Mouse (Mus musculus) neural tube, embryonic 13.5 days (tissue): Measurements from ENCODE around the gene Usp34. TPM values are rescaled to one million over a fixed set of nuclear protein-coding genes. Genes with fewer than 3 reads are reported as not detected.
"Not testable (repeated sequence)": the region's sequence is repeated elsewhere in the genome, so short reads cannot be mapped to it uniquely, and the experiment has no call there.

ENCODE experiments used
- ATAC-seq: fragments of 200-750 bp; cut with Nextera tagmentation; 2 replicates; pipeline ENCODE4 v1.8.0; 2017; ENCODE audit warnings: low read depth, mild to moderate bottlenecking, moderate TSS enrichment, moderate library complexity
- H3K27ac ChIP-seq: fragments of 300-500 bp; sonication (generic); replicated peaks from 2 replicates; pipeline ENCODE4 v1.5.1; 2015; ENCODE audit warnings: moderate library complexity, mild to moderate bottlenecking, inconsistent platforms
- H3K27me3 ChIP-seq: fragments of 300-500 bp; sonication (generic); 2 replicates; pipeline ENCODE4 v1.6.1; 2015; ENCODE audit warnings: mild to moderate bottlenecking, inconsistent platforms
- H3K36me3 ChIP-seq: fragments of 300-500 bp; sonication (generic); 2 replicates; pipeline ENCODE4 v1.6.1; 2015; ENCODE audit warnings: mild to moderate bottlenecking, inconsistent platforms
- H3K4me1 ChIP-seq: fragments of 300-500 bp; sonication (generic); replicated peaks from 2 replicates; pipeline ENCODE4 v1.6.1; 2015; ENCODE audit warnings: inconsistent platforms
- H3K4me2 ChIP-seq: fragments of 300-500 bp; sonication (generic); 2 replicates; pipeline ENCODE4 v1.6.1; 2015; ENCODE audit warnings: inconsistent platforms, mild to moderate bottlenecking, moderate library complexity
- H3K4me3 ChIP-seq: fragments of 300-500 bp; sonication (generic); 2 replicates; pipeline ENCODE4 v1.5.1; 2015; ENCODE audit warnings: mild to moderate bottlenecking, inconsistent platforms
- H3K9ac ChIP-seq: fragments of 300-500 bp; sonication (generic); 2 replicates; pipeline ENCODE4 v1.6.1; 2015; ENCODE audit warnings: moderate library complexity, mild to moderate bottlenecking, inconsistent platforms
- H3K9me3 ChIP-seq: fragments of 300-500 bp; sonication (generic); 2 replicates; pipeline ENCODE4 v1.6.1; 2016; ENCODE audit warnings: inconsistent platforms
- WGBS: fragments of 180-500 bp; shearing (Covaris S2); methylation state at CpG from one replicate; pipeline ENCODE4 v1.1.7; 2015; 5-methylcytosine and 5-hydroxymethylcytosine counted together
- polyA plus RNA-seq: library from polyadenylated mRNA; unstranded; fragments of >200 nt; fragmentation: Nextera tagmentation; extraction: Ambion mirVana; gene quantifications from 2 replicates; pipeline ENCODE4 v1.2.1, GENCODE M21; 2015

The Usp34 gene
- polyA plus RNA-seq, 1 experiment from 2014 or later = 27.3 TPM

DNA sequence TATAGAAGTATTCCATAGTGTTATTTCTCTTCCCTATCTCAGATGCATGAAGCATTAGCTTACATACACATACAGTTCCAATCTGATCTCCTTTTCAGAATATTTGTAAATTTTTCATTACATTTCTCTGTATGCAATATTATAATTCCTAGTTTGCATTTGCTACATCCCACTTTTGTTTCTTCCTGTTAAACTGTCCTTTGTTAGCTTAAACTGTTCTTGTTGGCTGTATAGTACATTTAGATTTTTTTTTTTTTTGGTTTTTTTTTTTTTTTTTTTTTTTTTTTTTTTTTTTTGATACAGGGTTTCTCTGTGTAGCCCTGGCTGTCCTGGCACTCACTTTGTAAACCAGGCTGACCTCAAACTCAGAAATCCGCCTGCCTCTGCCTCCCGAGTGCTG, 159.2 kb downstream of the Usp34 start:
- not testable (repeated sequence) for H3K4me2 ChIP-seq, H3K4me1 ChIP-seq, H3K9ac ChIP-seq, H3K27ac ChIP-seq, H3K4me3 ChIP-seq, ATAC-seq, H3K27me3 ChIP-seq, H3K9me3 ChIP-seq
- peaks cover 47% of the 10 kb centered on the region for H3K36me3 ChIP-seq
- 95% methylated on average over 2 of the region's 2 CpGs for WGBS

DNA sequence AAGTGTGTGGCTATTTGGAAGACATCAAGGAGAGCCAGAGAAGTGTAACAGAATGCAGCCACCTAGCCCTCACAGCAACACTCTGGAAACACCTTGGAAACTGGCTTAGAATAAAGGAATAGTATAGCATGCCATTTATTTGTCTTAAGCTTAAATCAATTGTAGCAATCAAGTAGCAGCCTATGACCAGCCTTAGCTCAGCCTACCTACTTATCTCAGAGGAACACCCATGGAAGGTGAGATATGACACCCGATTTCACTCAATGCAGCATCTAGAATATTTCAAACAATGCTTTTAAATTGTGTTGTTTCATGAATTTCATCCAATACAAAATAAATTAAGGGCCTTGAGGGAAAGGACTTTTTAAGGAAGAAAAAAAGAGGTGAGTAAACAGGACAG, 183.3 kb downstream of the Usp34 start:
- H3K4me1 ChIP-seq = peaks cover 6% of the 10 kb centered on the region
- no peaks in the 10 kb centered on the region for H3K27me3 ChIP-seq
- H3K4me3 ChIP-seq = no peak overlapping the region
- H3K36me3 ChIP-seq = peaks cover 91% of the 10 kb centered on the region
- ATAC-seq = no peak
- H3K27ac ChIP-seq = no peak overlapping the region
- no peaks in the 10 kb centered on the region for H3K9me3 ChIP-seq
- H3K9ac ChIP-seq = no peak overlapping the region
- 96% methylated on average over 1 of the region's 1 CpGs for WGBS
- no peak overlapping the region for H3K4me2 ChIP-seq

DNA sequence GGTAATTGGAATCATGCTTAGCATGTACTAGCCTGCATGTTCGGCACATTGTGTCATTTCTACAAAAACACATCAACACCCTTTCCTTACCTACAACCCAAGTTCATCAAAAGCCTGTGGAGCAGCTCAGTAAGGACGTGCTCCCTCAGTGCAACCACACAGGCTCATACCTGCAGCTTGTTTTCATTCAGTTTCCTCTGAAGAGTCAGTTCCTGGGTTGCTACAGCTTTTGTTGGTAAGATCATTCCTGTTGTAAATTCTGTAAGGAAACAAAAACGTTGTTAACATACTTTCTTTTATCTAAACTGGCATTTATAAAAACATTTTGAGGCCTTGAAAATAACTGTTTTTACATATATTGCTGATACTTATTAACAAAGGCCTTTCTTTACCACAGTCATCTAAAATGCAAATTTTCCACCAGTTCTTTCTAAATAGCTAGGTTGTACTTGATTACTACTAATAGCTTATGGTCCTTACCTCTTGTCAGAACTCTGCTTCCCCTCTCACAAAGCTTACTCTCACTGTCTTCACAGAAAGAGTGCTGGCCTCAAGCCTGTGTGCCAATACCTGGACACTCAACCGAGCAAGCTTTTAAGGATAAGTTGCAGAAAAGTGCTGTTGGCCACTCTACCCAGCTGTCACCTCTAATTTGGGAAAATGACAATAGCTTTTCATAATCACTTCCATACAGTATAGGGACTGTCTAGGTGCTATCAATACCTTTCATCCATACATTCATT, 185.5 kb downstream of the Usp34 start:
- H3K4me3 ChIP-seq = no peak overlapping the region
- H3K27me3 ChIP-seq = no peaks in the 10 kb centered on the region
- WGBS = 93% methylated on average over 4 of the region's 4 CpGs
- H3K27ac ChIP-seq = no peak overlapping the region
- no peak for ATAC-seq
- no peak overlapping the region for H3K9ac ChIP-seq
- peaks cover 27% of the 10 kb centered on the region for H3K4me1 ChIP-seq
- no peaks in the 10 kb centered on the region for H3K9me3 ChIP-seq
- H3K36me3 ChIP-seq = peaks cover 86% of the 10 kb centered on the region
- no peak overlapping the region for H3K4me2 ChIP-seq

DNA sequence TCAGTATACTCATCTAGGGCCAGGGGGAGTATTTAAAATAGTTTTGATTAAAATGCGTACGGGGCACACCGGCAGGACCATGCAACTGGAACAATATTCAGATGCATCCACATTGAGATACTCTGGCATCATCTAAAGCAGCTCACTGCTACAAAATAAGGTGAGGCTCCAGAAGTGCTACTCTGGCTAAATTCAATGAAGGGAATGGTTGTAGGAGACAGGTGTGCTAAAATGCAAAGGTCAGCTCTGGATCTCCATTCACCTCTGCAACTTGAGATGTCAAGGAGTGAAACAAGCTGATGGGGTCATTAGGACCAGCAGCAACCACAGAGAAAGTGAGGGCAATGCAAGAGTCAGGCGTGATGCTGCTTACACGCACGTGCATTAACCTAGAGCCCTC, 188.5 kb downstream of the Usp34 start:
- WGBS = 90% methylated on average over 6 of the region's 6 CpGs
- H3K4me2 ChIP-seq = peak overlapping the region; percentile 97

DNA sequence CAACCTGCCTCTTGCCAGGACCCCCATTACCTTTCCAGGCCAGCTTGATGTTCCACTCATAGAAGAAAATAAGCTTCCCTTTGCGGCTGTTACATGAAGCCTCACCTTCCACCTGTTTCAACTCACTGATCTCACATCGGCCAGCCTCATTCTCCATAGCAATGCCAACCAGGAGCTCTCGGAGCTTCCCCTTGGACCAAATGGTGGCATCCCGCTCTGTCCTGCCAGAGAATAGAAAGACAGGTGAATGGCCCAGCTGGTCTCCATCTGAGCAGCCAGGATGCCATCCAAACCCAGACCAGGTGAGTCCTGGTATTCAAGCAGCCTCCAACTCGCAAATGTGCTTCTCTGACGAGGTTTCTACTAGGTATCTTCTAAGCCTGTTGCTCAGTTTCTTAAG, 190.0 kb downstream of the Usp34 start:
- 51% methylated on average over 6 of the region's 6 CpGs for WGBS
- no peak for ATAC-seq
- no peaks in the 10 kb centered on the region for H3K9me3 ChIP-seq
- peak overlapping the region; percentile 98 for H3K27ac ChIP-seq
- peak overlapping the region; percentile 94 for H3K9ac ChIP-seq
- peak overlapping the region; percentile 85 for H3K4me3 ChIP-seq
- H3K36me3 ChIP-seq = peaks cover 42% of the 10 kb centered on the region
- peaks cover 27% of the 10 kb centered on the region for H3K4me1 ChIP-seq
- H3K27me3 ChIP-seq = no peaks in the 10 kb centered on the region
- H3K4me2 ChIP-seq = peak overlapping the region; percentile 97

More for the DNA sequence above, 188.5 kb downstream of the Usp34 start:
- ATAC-seq = no peak
- H3K9ac ChIP-seq = no peak overlapping the region
- H3K9me3 ChIP-seq = no peaks in the 10 kb centered on the region
- H3K36me3 ChIP-seq = peaks cover 56% of the 10 kb centered on the region
- no peak overlapping the region for H3K27ac ChIP-seq
- peaks cover 27% of the 10 kb centered on the region for H3K4me1 ChIP-seq
- no peak overlapping the region for H3K4me3 ChIP-seq
- no peaks in the 10 kb centered on the region for H3K27me3 ChIP-seq

DNA sequence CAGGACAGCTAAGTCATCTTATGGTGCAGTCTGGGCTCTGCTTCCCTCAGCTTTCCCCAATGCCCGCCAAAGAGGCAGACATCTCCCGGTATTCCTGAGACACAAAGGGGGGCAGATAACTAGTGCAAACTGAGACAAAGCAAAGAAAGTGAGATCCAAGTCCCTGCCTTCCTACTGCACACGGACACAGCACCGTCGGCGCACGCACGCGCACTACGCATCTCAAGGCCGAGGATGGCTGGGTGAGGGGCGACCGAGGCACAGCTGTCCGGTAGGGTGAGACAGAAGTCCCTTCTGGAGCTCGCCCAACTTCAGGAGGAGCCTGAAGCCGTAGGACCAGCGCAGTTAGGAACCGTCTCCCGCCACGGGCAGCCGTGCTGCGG, 190.6 kb downstream of the Usp34 start:
- ATAC-seq = peak; percentile 92
- Histone ChIP-seq H3K4me1 (peaks cover 27% of the 10 kb centered on the region), H3K4me2 (peak overlapping the region; percentile 97), H3K27ac (peak overlapping the region; percentile 98), H3K4me3 (peak overlapping the region; percentile 85), H3K36me3 (peaks cover 36% of the 10 kb centered on the region), H3K9ac (peak overlapping the region; percentile 94), H3K9me3 (no peaks in the 10 kb centered on the region), H3K27me3 (no peaks in the 10 kb centered on the region)
- WGBS = 1% methylated on average over 22 of the region's 22 CpGs

DNA sequence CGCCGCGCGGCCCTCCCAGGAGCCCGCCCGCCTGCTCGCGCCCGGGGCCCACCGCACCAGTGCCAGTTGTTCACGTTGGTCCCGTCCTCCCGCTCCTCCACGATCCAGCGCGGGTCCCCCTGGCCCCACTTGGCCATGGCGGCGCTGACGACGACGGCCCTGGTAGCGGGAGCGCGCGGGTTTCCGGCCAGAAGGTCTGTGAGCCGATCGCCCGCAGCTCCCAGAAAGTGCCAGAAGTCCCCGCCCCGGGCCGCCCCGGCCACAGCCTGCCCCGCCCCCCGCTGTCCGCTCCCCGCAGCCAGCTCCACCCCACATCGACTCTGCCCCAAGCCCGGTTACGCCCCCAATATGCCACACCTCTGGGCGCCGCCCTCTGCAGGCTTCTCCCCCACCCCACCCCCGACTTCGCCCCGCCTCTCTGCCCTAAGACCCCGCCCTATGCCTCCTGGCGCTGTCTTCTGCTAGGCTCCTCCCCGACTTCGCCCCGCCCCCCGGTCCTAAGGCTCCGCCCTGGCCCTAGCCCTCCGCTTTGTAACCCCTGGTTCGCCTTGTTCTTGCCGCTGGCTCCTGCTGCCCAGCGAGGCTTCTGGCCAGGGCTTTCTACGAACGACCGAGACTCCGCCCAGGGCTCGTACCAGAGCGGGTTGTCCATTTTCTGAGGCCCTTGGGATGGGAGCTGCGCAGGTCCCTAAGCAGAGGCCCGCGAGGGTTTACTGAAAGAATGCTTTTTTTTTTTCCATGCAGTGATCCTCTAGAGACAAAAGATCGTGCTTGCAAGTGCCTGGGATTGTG, 191.2 kb downstream of the Usp34 start, which contains the start of gene Ahsa2:
Gene Ahsa2, minus strand, starts transcription at position 313 of the 792 bp plus-strand sequence.
- peak; percentile 96 for ATAC-seq
- H3K27me3 ChIP-seq = no peaks in the 10 kb centered on the region
- H3K9ac ChIP-seq = peak within 1 kb of the TSS; percentile 94
- H3K9me3 ChIP-seq = no peaks in the 10 kb centered on the region
- peak within 1 kb of the TSS; percentile 85 for H3K4me3 ChIP-seq
- H3K4me1 ChIP-seq = peaks cover 27% of the 10 kb centered on the region
- peak within 1 kb of the TSS; percentile 98 for H3K27ac ChIP-seq
- 1% methylated on average over 60 of the region's 66 CpGs for WGBS
- peak within 1 kb of the TSS; percentile 97 for H3K4me2 ChIP-seq
- peaks cover 30% of the 10 kb centered on the region for H3K36me3 ChIP-seq

DNA sequence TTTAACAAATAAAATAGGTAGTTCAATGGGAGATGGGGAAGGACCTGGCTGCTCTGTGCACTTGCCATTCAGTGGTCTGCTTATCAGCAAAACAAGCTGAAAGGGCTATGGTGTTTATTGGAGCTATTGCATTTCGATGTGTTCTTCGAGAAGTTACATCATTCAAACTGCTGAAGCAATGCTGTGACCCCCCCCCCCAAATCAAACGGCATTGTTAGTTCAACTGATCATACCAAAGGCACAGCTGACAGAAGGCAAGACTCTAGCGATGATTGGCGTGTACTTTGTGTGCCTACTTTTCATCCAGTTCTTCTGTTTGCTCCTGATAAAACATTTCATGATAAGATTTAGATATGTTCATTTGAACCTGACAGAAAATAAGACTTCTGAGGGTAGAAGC, 191.9 kb downstream of the Usp34 start:
- no peak for ATAC-seq
- Histone ChIP-seq H3K4me1 (peaks cover 27% of the 10 kb centered on the region), H3K9me3 (no peaks in the 10 kb centered on the region), H3K4me3 (peak overlapping the region; percentile 85), H3K27me3 (no peaks in the 10 kb centered on the region), H3K4me2 (peak overlapping the region; percentile 97), H3K36me3 (peaks cover 23% of the 10 kb centered on the region), H3K27ac (peak overlapping the region; percentile 98), H3K9ac (peak overlapping the region; percentile 72)
- 57% methylated on average over 5 of the region's 5 CpGs for WGBS

DNA sequence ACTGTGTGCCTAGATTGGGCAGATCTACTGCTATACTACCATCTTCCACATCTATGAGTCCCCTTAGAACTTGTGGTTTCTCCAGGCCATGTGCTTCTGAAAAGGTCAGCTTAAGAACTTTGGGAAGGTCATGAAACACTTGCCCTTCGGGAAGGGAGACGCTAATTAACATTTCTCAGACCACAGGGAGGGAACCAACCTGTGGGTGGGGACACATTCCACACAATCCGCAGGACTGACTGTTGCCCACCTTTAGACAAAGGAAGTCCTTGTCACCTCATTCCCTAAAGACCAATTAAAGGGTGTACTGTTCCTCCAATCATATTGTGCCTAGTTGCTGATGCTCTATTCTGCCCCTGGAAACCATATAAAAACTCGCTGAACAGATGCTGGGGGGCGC, 198.1 kb downstream of the Usp34 start:
- not testable (repeated sequence) for ATAC-seq, H3K4me3 ChIP-seq, H3K9ac ChIP-seq, H3K27me3 ChIP-seq, H3K9me3 ChIP-seq, H3K4me1 ChIP-seq, H3K4me2 ChIP-seq, H3K27ac ChIP-seq, H3K36me3 ChIP-seq
- WGBS = 88% methylated on average over 5 of the region's 5 CpGs

DNA sequence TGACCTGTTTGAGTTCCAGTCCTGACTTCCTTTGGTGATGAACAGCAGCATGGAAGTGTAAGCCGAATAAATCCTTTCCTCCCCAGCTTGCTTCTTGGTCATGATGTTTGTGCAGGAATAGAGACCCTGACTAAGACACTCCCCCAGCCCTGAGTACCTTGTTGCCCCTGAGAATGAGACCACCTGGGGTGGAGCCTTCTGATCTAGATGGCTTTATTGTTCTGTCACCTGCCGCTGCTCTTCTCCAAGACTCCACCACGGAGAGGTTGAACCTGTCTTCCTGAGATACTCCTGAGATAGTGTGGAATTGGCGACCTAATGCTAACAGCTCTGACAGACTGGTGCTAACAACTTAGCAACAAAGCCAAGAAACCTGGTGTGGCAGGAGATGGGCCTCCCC, 208.1 kb downstream of the Usp34 start:
- not testable (repeated sequence) for H3K4me1 ChIP-seq, ATAC-seq, H3K27me3 ChIP-seq, H3K4me2 ChIP-seq, H3K4me3 ChIP-seq, H3K27ac ChIP-seq, H3K9me3 ChIP-seq, H3K36me3 ChIP-seq, H3K9ac ChIP-seq
- WGBS = 50% methylated on average over 4 of the region's 4 CpGs

DNA sequence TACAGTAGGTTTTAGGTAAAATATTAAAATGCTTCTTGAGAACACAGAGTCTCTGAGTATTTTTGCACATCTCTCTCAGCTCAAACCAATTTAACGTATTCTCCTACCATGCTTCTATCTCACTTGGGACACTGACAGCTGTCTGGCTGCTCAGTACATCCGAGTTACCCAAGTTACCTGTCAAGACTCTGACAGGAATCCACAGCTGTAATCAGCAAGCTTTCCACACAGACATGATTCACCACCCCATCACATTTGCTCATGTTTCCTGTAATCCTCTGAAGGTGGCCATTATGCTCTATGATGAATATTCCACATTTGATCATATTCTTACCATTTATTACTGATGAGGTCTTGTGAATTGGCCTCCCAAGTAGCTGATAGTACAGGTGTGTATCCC, 208.6 kb downstream of the Usp34 start:
- WGBS = 80% methylated on average over 2 of the region's 2 CpGs
- Histone ChIP-seq H3K4me2 (no peak overlapping the region), H3K9ac (no peak overlapping the region), H3K36me3 (no peaks in the 10 kb centered on the region), H3K27ac (no peak overlapping the region), H3K4me3 (no peak overlapping the region), H3K9me3 (no peaks in the 10 kb centered on the region), H3K27me3 (no peaks in the 10 kb centered on the region), H3K4me1 (peaks cover 4% of the 10 kb centered on the region; the same call in 1 of the 2 replicates)
- ATAC-seq = no peak

DNA sequence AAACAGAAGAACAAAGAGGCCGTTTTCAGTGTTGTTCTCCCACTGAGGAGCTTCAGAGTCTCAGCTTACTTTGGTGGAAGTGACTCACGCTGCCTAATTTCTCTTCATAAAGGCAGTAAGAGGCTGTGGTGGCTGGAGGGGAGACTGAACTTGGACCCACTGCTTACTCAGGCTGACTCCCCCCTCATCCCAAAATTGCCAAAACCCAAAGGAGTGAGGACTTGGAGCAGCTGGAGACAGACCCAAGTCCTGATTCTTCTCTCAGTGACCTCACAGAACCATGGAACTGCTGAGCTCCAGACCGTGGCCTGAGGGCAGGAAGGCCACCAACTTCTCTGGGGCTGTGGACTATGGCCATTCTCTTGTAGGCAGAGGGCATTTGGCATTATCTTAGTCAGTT, 212.3 kb downstream of the Usp34 start:
- Histone ChIP-seq H3K9ac (no peak overlapping the region), H3K4me3 (no peak overlapping the region), H3K27ac (no peak overlapping the region), H3K9me3 (no peaks in the 10 kb centered on the region), H3K4me2 (no peak overlapping the region), H3K4me1 (no peaks in the 10 kb centered on the region), H3K36me3 (no peaks in the 10 kb centered on the region), H3K27me3 (no peaks in the 10 kb centered on the region)
- no peak for ATAC-seq
- WGBS = 75% methylated on average over 3 of the region's 3 CpGs
